Mouse (Mus musculus): ENCODE measurements at regions not wholly inside any gene's neighbourhood (a gene's known extent, or its start where the extent isn't known, plus 50 kb on each side); places are given as distances from the start of the nearest gene placed in this dataset.
"Not testable (repeated sequence)": the region's sequence is repeated elsewhere in the genome, so short reads cannot be mapped to it uniquely, and the experiment has no call there.

DNA sequence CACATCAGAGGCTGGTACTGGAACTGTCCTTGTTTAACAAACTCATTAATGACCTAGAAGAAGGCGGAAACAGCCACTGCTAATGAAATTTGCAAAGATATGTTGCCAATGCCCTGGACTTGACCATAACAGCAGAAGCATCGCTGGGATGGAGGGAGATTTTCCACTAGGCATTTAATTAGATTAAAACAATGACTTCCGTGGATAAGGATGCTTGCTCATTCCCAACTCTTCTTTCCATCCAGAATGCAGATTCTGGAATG is 77.6 kb upstream of the Fam78b start:
- Histone ChIP-seq H3K9me3 (replicated peaks; ENCODE audit: control insufficient read depth, low read length) (no peaks in the 10 kb centered on the region), H3K4me3 (ENCODE audit: low read depth, low read length) (no peak overlapping the region), H3K4me2 (no peak overlapping the region), H3K4me1 (ENCODE audit: control insufficient read depth, insufficient read depth, low read length) (no peaks in the 10 kb centered on the region), H3K27ac (ENCODE audit: low read depth, low read length) (no peak overlapping the region), H3K27me3 (ENCODE audit: control insufficient read depth, insufficient read depth, low read length) (no peaks in the 10 kb centered on the region; the same call in 1 of the 2 replicates), H3K36me3 (ENCODE audit: control insufficient read depth, insufficient read depth, low read length) (no peaks in the 10 kb centered on the region), H3K9ac (ENCODE audit: low read depth, low read length) (no peak overlapping the region)
- no peak for ATAC-seq (replicated peaks; ENCODE audit: insufficient number of reproducible peaks, low FRiP score, low TSS enrichment)
- 71% methylated on average over 3 of the region's 3 CpGs for WGBS (ENCODE audit: insufficient replicate concordance)

DNA sequence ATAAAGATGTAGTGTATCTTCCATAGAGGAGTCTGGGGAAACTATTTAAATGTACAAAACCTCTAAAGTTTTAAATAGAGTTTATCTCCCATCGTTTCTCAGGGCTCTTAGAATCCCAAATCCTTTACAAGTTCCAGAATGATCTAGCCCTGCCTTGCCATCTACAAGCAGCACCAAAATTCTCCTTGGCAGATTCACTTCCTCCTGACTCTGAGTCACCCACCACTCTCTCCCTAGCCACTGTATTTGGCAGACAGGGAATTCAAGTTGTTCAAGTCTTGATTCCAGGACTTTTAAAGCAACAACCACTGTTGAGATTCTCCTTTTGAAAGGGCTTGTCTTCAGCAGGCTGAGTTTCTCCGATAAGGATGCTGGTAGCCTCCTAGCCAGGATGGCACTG is 77.1 kb upstream of the Fam78b start:
- Histone ChIP-seq H3K4me3 (ENCODE audit: low read depth, low read length) (no peak overlapping the region), H3K4me2 (no peak overlapping the region), H3K36me3 (ENCODE audit: control insufficient read depth, insufficient read depth, low read length) (no peaks in the 10 kb centered on the region), H3K9me3 (replicated peaks; ENCODE audit: control insufficient read depth, low read length) (no peaks in the 10 kb centered on the region), H3K27ac (ENCODE audit: low read depth, low read length) (no peak overlapping the region), H3K27me3 (ENCODE audit: control insufficient read depth, insufficient read depth, low read length) (no peaks in the 10 kb centered on the region; the same call in 1 of the 2 replicates), H3K4me1 (ENCODE audit: control insufficient read depth, insufficient read depth, low read length) (no peaks in the 10 kb centered on the region), H3K9ac (ENCODE audit: low read depth, low read length) (no peak overlapping the region)
- no peak for ATAC-seq (replicated peaks; ENCODE audit: insufficient number of reproducible peaks, low FRiP score, low TSS enrichment)
- 73% methylated on average over 2 of the region's 2 CpGs for WGBS (ENCODE audit: insufficient replicate concordance)

DNA sequence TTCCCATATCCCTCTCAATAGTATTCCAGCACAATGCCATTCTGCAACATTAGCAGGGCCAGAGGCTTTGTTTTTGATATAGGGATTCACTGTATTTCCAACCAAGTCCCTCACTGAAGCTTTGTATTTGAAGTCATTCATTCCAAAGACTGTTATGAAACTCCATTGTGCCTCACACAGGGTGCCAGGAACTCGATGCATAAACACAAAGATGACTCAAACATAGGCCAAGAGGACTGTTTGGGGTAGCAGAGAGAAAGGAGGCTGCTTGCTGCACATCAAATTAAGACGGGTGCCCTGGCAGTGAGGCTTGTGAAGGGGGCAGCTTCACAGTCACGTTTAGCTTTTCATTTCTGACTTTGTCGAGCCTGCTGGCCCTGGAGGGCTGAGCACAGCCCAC is 75.1 kb upstream of the Fam78b start:
- no peaks in the 10 kb centered on the region for H3K9me3 ChIP-seq (replicated peaks; ENCODE audit: control insufficient read depth, low read length)
- no peak for ATAC-seq (replicated peaks; ENCODE audit: insufficient number of reproducible peaks, low FRiP score, low TSS enrichment)
- no peaks in the 10 kb centered on the region; the same call in 1 of the 2 replicates for H3K27me3 ChIP-seq (ENCODE audit: control insufficient read depth, insufficient read depth, low read length)
- WGBS (ENCODE audit: insufficient replicate concordance), result 51% methylated on average over 4 of the region's 4 CpGs
- H3K4me2 ChIP-seq, result no peak overlapping the region
- no peak overlapping the region for H3K9ac ChIP-seq (ENCODE audit: low read depth, low read length)
- no peak overlapping the region for H3K4me3 ChIP-seq (ENCODE audit: low read depth, low read length)
- no peak overlapping the region for H3K27ac ChIP-seq (ENCODE audit: low read depth, low read length)
- no peaks in the 10 kb centered on the region for H3K4me1 ChIP-seq (ENCODE audit: control insufficient read depth, insufficient read depth, low read length)
- H3K36me3 ChIP-seq (ENCODE audit: control insufficient read depth, insufficient read depth, low read length), result no peaks in the 10 kb centered on the region

DNA sequence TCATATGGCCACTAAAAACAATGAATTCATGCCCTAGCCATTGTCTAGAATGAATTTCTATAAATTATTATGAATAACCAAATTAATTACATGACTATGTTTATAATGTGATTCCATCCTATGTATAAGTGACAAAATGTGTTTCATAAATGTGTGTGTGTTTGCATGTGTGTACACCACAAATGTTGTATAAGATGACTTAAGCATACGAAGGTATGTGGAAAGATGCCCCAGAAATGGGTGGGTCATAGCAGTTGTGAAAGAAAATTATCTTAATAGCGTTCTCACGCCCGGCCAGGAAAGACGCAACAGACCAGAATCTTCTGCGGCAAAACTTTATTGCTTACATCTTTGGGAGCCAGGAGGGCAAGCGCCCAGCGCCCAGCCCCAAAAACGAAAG is 61.5 kb upstream of the Fam78b start:
- H3K36me3 ChIP-seq (ENCODE audit: control insufficient read depth, insufficient read depth, low read length); H3K4me1 ChIP-seq (ENCODE audit: control insufficient read depth, insufficient read depth, low read length); H3K9ac ChIP-seq (ENCODE audit: low read depth, low read length); H3K27ac ChIP-seq (ENCODE audit: low read depth, low read length); H3K27me3 ChIP-seq (ENCODE audit: control insufficient read depth, insufficient read depth, low read length); H3K4me3 ChIP-seq (ENCODE audit: low read depth, low read length); H3K9me3 ChIP-seq (replicated peaks; ENCODE audit: control insufficient read depth, low read length); H3K4me2 ChIP-seq; ATAC-seq (replicated peaks; ENCODE audit: insufficient number of reproducible peaks, low FRiP score, low TSS enrichment): not testable (repeated sequence)
- WGBS (ENCODE audit: insufficient replicate concordance), result 51% methylated on average over 9 of the region's 9 CpGs

DNA sequence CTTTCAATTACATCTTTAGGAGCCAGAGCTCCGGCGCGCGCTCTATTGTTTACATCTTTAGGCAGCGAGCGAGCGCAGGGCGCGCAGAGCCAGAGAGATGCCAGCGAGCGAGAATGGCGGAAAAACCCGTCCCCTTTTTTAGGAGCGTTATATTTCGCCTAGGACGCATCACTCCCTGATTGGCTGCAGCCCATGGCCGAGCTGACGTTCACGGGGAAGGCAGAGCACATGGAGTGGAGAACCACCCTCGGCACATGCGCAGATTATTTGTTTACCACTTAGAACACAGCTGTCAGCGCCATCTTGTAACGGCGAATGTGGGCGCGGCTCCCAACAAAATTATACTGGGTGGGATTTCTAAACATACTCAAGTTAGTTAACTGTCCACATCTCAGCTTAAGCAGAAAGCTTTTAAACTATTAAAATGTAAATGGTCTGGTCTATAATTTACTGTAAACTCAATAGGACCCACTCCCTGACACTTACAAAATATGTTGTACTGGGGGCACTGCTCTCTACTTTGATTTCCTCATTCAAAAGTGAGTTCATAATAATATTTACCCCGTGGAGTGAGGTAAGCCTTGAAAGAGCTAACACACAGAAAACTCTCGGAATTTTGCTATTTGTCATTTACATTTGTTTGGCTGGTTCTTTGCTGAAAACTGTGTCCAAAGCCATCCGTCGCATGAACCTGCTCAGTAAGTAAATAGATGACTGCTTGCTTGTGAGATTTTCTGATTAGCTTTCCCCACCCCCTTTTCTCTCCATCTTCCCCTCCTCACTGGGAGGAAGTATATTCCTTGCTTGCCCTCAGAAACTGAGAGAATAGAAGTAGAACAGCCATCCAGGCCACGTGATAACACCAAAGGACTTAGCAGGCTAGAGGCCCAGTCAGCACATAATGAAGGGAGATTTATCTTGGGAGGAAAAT is 60.8 kb upstream of the Fam78b start:
- not testable (repeated sequence) for H3K4me3 ChIP-seq (ENCODE audit: low read depth, low read length); H3K27me3 ChIP-seq (ENCODE audit: control insufficient read depth, insufficient read depth, low read length); H3K9me3 ChIP-seq (replicated peaks; ENCODE audit: control insufficient read depth, low read length); H3K9ac ChIP-seq (ENCODE audit: low read depth, low read length); H3K27ac ChIP-seq (ENCODE audit: low read depth, low read length); H3K4me1 ChIP-seq (ENCODE audit: control insufficient read depth, insufficient read depth, low read length); H3K36me3 ChIP-seq (ENCODE audit: control insufficient read depth, insufficient read depth, low read length); H3K4me2 ChIP-seq; ATAC-seq (replicated peaks; ENCODE audit: insufficient number of reproducible peaks, low FRiP score, low TSS enrichment)
- 51% methylated on average over 31 of the region's 31 CpGs for WGBS (ENCODE audit: insufficient replicate concordance)

DNA sequence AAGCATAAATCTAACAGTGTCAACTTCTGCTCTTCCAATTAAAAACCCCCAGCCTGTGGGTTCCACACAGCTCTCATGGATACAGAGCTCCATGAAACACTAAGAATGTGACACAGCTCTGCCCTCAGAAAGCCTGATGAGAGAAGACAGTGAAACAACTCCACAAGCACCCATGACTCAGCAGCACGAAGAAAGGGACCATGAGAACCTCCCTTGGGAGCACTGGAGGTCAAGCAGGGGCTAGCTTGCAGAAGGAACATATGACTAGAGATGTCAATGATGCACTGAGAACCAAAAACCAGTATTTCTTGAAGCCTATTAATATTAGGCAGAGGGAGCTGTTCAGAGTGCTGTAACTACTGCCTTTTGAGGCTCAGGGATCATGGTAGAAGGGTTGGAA is 59.0 kb upstream of the Fam78b start:
- H3K4me2 ChIP-seq, result no peak overlapping the region
- no peaks in the 10 kb centered on the region for H3K9me3 ChIP-seq (replicated peaks; ENCODE audit: control insufficient read depth, low read length)
- H3K4me3 ChIP-seq (ENCODE audit: low read depth, low read length), result no peak overlapping the region
- no peaks in the 10 kb centered on the region for H3K36me3 ChIP-seq (ENCODE audit: control insufficient read depth, insufficient read depth, low read length)
- 57% methylated on average over 1 of the region's 1 CpGs for WGBS (ENCODE audit: insufficient replicate concordance)
- H3K4me1 ChIP-seq (ENCODE audit: control insufficient read depth, insufficient read depth, low read length), result no peaks in the 10 kb centered on the region
- H3K27me3 ChIP-seq (ENCODE audit: control insufficient read depth, insufficient read depth, low read length), result no peaks in the 10 kb centered on the region
- no peak for ATAC-seq (replicated peaks; ENCODE audit: insufficient number of reproducible peaks, low FRiP score, low TSS enrichment)
- H3K27ac ChIP-seq (ENCODE audit: low read depth, low read length), result no peak overlapping the region
- no peak overlapping the region for H3K9ac ChIP-seq (ENCODE audit: low read depth, low read length)

DNA sequence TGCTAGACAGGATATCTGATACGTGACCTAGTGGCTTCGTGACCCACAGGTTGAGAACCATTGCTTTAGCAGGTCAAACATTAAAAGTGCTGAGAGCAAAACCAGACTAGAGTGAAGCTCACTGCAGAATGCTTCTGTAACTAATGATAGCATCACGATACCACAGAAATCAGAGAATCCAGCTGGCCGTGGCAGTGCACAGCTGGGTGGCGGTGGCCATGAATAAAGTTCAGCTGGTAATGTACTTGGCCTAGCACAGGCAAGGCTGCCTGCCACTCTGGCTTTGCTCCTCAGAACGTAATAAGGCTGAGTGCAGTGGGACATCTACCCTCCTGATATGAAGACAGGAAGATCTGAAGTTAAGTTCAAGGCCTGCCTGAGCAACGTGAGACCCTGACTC is 56.7 kb upstream of the Fam78b start:
- ATAC-seq (replicated peaks; ENCODE audit: insufficient number of reproducible peaks, low FRiP score, low TSS enrichment), result no peak
- Histone ChIP-seq H3K36me3 (ENCODE audit: control insufficient read depth, insufficient read depth, low read length) (no peaks in the 10 kb centered on the region), H3K9ac (ENCODE audit: low read depth, low read length) (no peak overlapping the region), H3K4me3 (ENCODE audit: low read depth, low read length) (no peak overlapping the region), H3K4me2 (no peak overlapping the region), H3K4me1 (ENCODE audit: control insufficient read depth, insufficient read depth, low read length) (no peaks in the 10 kb centered on the region), H3K27me3 (ENCODE audit: control insufficient read depth, insufficient read depth, low read length) (no peaks in the 10 kb centered on the region), H3K27ac (ENCODE audit: low read depth, low read length) (no peak overlapping the region), H3K9me3 (replicated peaks; ENCODE audit: control insufficient read depth, low read length) (no peaks in the 10 kb centered on the region)
- 76% methylated on average over 7 of the region's 7 CpGs for WGBS (ENCODE audit: insufficient replicate concordance)

DNA sequence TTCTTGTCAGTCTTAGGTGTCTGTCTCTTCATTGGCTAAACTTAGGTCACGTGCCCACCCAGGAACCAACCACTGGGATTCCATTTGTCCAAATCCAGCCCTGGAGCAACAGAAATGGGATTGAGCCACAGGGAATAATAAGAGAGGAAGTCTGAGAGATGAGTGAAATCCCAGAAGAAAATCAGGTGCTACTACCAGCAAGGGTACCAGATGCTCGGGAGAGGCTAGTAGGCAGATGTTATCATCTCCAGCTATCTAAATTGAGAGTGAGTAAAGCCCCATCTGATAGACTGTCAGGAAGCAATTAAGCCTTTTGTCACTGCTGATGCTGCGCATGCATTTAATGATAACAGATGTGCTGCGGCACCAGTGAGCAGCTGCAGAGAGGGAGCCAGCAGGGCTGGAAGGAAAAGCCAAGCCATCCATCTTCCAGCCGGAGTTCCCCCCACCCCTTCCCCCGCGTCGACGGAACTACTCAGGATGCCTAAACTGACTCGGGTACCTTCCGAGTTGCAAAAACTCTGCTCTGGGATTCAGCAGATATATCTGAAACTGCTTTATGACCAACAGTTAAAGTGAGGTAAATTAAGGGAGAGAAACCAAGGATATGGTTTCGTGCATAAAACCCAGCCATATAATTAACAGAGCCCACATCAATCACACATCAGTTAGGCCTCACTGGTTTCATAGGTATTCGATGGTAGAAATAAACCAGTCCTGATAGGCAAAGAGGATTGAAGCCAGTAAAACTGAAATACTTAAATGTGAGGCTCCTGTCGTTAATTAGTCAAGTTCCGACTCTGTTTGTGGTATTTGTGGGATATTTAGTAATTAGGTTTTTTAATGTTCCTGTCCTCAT is 53.1 kb upstream of the Fam78b start:
- Histone ChIP-seq H3K9ac (ENCODE audit: low read depth, low read length) (no peak overlapping the region), H3K4me3 (ENCODE audit: low read depth, low read length) (no peak overlapping the region), H3K27me3 (ENCODE audit: control insufficient read depth, insufficient read depth, low read length) (no peaks in the 10 kb centered on the region), H3K4me2 (no peak overlapping the region), H3K27ac (ENCODE audit: low read depth, low read length) (no peak overlapping the region), H3K36me3 (ENCODE audit: control insufficient read depth, insufficient read depth, low read length) (no peaks in the 10 kb centered on the region), H3K4me1 (ENCODE audit: control insufficient read depth, insufficient read depth, low read length) (no peaks in the 10 kb centered on the region), H3K9me3 (replicated peaks; ENCODE audit: control insufficient read depth, low read length) (no peaks in the 10 kb centered on the region)
- WGBS (ENCODE audit: insufficient replicate concordance), result 44% methylated on average over 15 of the region's 15 CpGs
- ATAC-seq (replicated peaks; ENCODE audit: insufficient number of reproducible peaks, low FRiP score, low TSS enrichment), result no peak
